Mouse (Mus musculus): Measurements from ENCODE around the gene Gabrr3.

DNA sequence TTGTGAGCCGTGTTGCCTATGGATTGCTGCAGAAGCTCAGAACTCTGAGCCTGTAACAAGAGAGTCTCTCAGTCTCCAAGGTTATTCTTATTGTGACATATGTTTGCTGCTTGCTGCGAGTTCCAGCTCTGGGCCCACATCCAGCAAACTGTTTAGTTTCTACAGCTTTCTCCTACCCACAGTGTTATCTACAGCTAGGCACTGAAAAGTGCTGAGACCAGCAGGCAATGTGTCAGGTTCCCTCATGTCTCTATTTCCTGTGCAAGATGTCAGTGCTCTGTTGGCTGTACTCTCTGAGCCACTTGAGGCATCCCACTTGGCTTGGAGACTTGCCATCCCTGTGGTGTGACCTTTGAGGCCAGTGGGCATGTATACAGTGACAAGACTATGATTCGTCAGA is 13.8 kb upstream of the Gabrr3 start:
- TF ChIP-seq CTCF (IDR thresholded peaks at IDR 0.05; ENCODE audit: borderline replicate concordance, extremely low read depth, insufficient read depth, insufficient read length) (no peak), POLR2A (IDR thresholded peaks at IDR 0.05; ENCODE audit: borderline replicate concordance, extremely low read depth, insufficient read depth, insufficient read length, poor library complexity, severe bottlenecking) (no peak)
